Mouse (Mus musculus) mesoderm, embryonic 11.5 days (tissue): ENCODE measurements around the gene Tmem102.

Source experiments
- DNase-seq: peaks from one replicate; pipeline ENCODE4 v3.0.0-alpha.2; 2012; ENCODE audit warnings: low read depth, low spot score

The Tmem102 gene

GRCm38 (mm10) chr11:69758478-69758970 lies 46.9 kb downstream of the Tmem102 start, which contains the start of gene Polr2a:
Polr2a (minus strand) TSS chr11:69758637.
- DNase-seq: peak; percentile 98

- peak; percentile 96 for DNase-seq
These were observed 47.4 kb downstream of the Tmem102 start for GRCm38 (mm10) chr11:69758090-69758456.

GRCm38 (mm10) chr11:69757303-69758089 lies 47.9 kb downstream of the Tmem102 start:
- DNase-seq: no peak

GRCm38 (mm10) chr11:69754701-69755100 lies 50.7 kb downstream of the Tmem102 start:
- DNase-seq: peak; percentile 35

GRCm38 (mm10) chr11:69754233-69754632 lies 51.2 kb downstream of the Tmem102 start:
- DNase-seq: no peak
